Mouse (Mus musculus): ENCODE data around the gene Sema4a.

GRCm38 (mm10) chr3:88453369-88453768 lies 7.6 kb downstream of the Sema4a start:
- no peak for TF ChIP-seq POLR2A (IDR thresholded peaks at IDR 0.05; ENCODE audit: insufficient read depth, low read length)
- TF ChIP-seq CTCF (IDR thresholded peaks at IDR 0.05; ENCODE audit: low read depth, low read length): no peak
- TF ChIP-seq EP300 (IDR thresholded peaks at IDR 0.05; ENCODE audit: insufficient read depth, low read depth, low read length): no peak
